Mouse (Mus musculus): Measurements from ENCODE around the gene Unc119b.

GRCm38 (mm10) chr5:115111156-115111555 lies 23.6 kb downstream of the Unc119b start:
- TF ChIP-seq ZC3H11A (IDR thresholded peaks at IDR 0.05; ENCODE audit: borderline replicate concordance, low read depth, low read length): no peak
- no peak for TF ChIP-seq MAFK (IDR thresholded peaks at IDR 0.05; ENCODE audit: insufficient read depth, low read depth, low read length)
- no peak for TF ChIP-seq ZNF384 (IDR thresholded peaks at IDR 0.05; ENCODE audit: low read depth, low read length)
- TF ChIP-seq HCFC1 (IDR thresholded peaks at IDR 0.05; ENCODE audit: borderline replicate concordance, insufficient read depth, low read length): no peak
